Mouse (Mus musculus) cerebellum, adult 2 months (tissue): ENCODE measurements at regions not wholly inside any gene's neighbourhood (a gene's known extent, or its start where the extent isn't known, plus 50 kb on each side); places are given as distances from the start of the nearest gene placed in this dataset.

Experiments
- DNase-seq, 2 experiments: peaks; one replicate each; pipeline ENCODE4 v3.0.0; 2021
- H3K27ac ChIP-seq: fragments of 200-500 bp; 2 replicates; pipeline ENCODE4 v1.5.1; 2012; ENCODE audit warnings: low read length, control low read depth, inconsistent platforms; ENCODE audit not compliant: insufficient read depth
- H3K27me3 ChIP-seq: fragments of 200-500 bp; 2 replicates; pipeline ENCODE4 v1.6.1; 2012; ENCODE audit warnings: inconsistent platforms, mild to moderate bottlenecking, low read length, moderate library complexity; ENCODE audit not compliant: control insufficient read depth, insufficient read depth
- H3K4me1 ChIP-seq: fragments of 200-500 bp; 2 replicates; pipeline ENCODE4 v1.6.1; 2011; ENCODE audit warnings: low read length; ENCODE audit not compliant: control insufficient read depth, insufficient read depth
- H3K4me3 ChIP-seq: fragments of 200-500 bp; replicated peaks from 2 replicates; pipeline ENCODE3; 2011; ENCODE audit warnings: mild to moderate bottlenecking, low read depth, low read length, control low read depth; ENCODE audit not compliant: insufficient read depth
- CTCF ChIP-seq: fragments of 200-500 bp; IDR thresholded peaks from 2 replicates; pipeline ENCODE4 v1.5.1; 2011; ENCODE audit warnings: low read depth, mild to moderate bottlenecking, control low read depth, low read length, moderate library complexity, borderline replicate concordance; ENCODE audit not compliant: insufficient read depth
- POLR2A ChIP-seq: fragments of 200-500 bp; IDR thresholded peaks from 2 replicates; pipeline ENCODE4 v1.6.1; 2011; ENCODE audit warnings: low read length, control low read depth, borderline replicate concordance; ENCODE audit not compliant: insufficient read depth
- whole genome bisulfite sequencing: fragments of 180-500 bp; shearing (Covaris S2); methylation state at CpG from one replicate; pipeline ENCODE4 v1.1.7; 2018; 5-methylcytosine and 5-hydroxymethylcytosine counted together

DNA sequence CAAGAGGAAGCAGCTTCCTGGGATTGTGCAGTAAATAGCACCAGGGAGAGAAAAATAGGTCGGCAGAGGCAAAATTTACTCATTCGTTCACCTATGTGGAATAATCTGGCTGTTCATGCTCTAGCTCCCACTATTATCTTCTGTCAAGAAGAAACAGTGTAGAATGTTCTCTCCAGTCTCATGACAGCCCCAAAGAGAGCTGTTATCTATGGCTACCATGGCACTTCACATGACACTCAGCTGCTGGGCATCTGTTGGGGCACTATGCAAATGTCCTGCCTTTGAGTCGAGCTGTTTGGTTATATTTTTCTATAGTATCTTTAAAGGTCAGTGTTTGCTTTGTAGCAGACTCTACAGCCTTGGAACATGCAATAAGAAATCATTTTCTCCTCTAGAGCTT, 550.5 kb upstream of the Adam24 start:
- no peak overlapping the region for H3K27ac ChIP-seq
- no peak for TF ChIP-seq POLR2A
- no peak for TF ChIP-seq CTCF
- no peak overlapping the region for H3K4me3 ChIP-seq
- no peaks in the 10 kb centered on the region for H3K4me1 ChIP-seq
- no peaks in the 10 kb centered on the region for H3K27me3 ChIP-seq
- DNase-seq = no peak
- 67% methylated on average over 3 of the region's 3 CpGs for WGBS

DNA sequence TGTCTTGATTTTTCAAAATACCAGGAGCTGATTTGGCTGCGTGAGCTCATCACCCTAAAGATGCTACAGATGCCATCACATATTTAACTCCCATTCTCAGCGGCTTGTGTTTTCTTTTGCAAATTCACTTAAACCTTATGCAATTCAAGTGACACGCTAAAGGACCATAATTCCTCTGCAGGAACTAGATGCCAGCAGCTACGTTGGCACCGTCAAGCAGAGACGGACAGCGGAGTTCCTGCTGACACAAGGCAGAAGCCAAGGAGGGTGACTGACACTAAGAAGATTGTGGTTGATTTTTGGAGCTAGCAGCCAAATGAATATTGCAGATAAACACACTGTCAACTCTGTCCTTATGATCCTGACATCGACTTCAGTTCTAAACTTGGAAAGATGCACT, 547.7 kb upstream of the Adam24 start:
- Histone ChIP-seq H3K27ac (no peak overlapping the region), H3K4me3 (no peak overlapping the region), H3K4me1 (no peaks in the 10 kb centered on the region), H3K27me3 (no peaks in the 10 kb centered on the region)
- no peak for TF ChIP-seq POLR2A
- TF ChIP-seq CTCF = no peak
- 33% methylated on average over 8 of the region's 8 CpGs for WGBS
- no peak for DNase-seq

DNA sequence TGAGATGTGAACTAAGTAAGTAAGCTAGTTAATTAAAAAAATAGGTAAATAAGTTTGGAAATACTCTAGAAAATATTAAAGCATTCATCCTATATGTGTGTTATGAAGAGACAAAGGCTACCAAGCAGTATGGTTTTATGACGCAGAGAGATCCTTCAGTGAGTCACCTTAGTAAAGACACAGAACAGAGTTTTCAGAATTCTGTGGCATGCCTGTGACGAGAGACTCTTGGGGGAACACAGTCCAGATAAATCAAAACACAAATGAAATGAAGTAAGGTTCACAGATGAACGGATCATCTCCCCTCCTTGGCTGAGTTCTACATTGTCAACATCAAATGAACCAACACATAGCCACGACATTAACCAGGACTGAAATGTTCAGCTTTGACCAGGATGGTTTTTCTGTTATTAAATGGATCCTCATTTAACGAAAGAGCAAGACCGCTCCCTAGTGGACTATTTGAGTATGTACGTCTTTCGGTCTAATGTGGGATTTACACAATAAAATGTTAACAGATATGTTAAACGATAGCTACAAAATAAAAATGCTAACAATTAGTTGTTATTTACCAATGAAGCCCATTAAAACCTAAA, 542.1 kb upstream of the Adam24 start:
- no peaks in the 10 kb centered on the region for H3K4me1 ChIP-seq
- peak in 1 of 2 experiments; percentile 8 for DNase-seq
- TF ChIP-seq CTCF = peak; percentile 31; the same call in 1 of the 2 replicates
- no peak for TF ChIP-seq POLR2A
- no peak overlapping the region for H3K27ac ChIP-seq
- H3K27me3 ChIP-seq = no peaks in the 10 kb centered on the region
- 22% methylated on average over 9 of the region's 9 CpGs for WGBS
- no peak overlapping the region for H3K4me3 ChIP-seq

DNA sequence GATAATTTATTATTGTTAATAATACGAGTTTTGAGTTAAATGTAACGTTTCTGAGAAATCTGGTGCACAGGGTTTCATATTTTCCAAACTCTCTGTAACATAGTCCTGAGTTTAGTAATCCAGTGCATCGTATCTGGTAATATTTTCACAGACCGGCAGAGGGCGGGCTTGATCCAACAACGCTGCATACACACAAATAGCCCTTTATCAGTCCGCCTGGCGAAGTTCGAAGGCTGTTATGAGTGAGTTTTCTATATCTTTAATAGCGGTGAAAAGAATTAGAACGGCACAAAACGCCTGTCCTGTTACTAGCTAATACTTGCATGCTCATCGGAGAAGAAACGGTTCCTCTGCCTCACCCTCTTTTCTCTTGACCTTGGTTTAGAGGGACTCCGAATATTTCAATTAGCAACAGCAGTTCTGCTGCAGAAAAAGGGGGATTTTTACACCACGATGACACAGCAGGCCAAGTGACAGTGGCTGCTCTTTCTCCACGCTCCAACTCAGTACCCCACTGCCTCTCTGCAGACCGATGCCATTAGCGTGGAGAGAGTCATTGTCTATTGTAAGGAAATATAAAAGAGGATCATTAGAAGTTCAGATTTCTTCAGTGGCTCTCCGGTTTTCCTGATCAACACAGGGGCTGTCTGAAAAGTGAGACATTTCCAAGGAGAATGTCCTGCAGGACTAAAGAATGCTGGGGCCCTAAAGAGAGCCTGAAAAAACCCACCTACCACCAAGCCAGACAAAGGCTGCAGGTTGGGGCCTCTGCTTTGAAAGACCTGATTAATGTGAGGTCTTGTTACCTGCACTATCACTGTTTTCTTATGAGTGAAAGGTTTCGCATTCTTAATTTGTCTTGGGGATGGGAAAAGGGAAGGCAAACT, 523.7 kb upstream of the Adam24 start:
- peak; percentile 54 to 63 for DNase-seq
- Histone ChIP-seq H3K4me1 (no peaks in the 10 kb centered on the region), H3K4me3 (no peak overlapping the region), H3K27ac (no peak overlapping the region), H3K27me3 (no peaks in the 10 kb centered on the region)
- peak; percentile 74; the same call in 1 of the 2 replicates for TF ChIP-seq CTCF
- TF ChIP-seq POLR2A = no peak
- WGBS = 9% methylated on average over 21 of the region's 21 CpGs

DNA sequence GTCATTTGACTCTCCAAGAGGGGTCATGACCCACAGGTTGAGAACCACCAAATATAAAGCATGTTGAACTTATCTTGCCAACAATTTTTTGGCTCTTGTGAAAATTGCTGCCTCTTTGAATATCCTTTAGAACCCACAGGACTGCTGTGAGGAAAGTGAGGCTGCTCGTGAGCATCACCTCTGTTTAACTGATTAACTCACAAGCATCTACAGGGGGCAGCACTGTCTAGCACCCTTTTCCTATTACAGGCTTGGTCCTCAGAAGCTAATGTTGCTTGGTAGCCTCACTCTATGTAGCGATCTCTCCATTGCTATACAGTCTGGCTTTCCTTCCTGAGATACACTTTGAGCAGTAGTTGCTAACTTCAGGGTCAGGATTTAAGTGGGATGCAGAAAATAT, 522.4 kb upstream of the Adam24 start:
- Histone ChIP-seq H3K4me3 (no peak overlapping the region), H3K27me3 (no peaks in the 10 kb centered on the region), H3K27ac (no peak overlapping the region), H3K4me1 (no peaks in the 10 kb centered on the region)
- TF ChIP-seq POLR2A (no peak), CTCF (no peak)
- DNase-seq = no peak
- 82% methylated on average over 2 of the region's 2 CpGs for WGBS

DNA sequence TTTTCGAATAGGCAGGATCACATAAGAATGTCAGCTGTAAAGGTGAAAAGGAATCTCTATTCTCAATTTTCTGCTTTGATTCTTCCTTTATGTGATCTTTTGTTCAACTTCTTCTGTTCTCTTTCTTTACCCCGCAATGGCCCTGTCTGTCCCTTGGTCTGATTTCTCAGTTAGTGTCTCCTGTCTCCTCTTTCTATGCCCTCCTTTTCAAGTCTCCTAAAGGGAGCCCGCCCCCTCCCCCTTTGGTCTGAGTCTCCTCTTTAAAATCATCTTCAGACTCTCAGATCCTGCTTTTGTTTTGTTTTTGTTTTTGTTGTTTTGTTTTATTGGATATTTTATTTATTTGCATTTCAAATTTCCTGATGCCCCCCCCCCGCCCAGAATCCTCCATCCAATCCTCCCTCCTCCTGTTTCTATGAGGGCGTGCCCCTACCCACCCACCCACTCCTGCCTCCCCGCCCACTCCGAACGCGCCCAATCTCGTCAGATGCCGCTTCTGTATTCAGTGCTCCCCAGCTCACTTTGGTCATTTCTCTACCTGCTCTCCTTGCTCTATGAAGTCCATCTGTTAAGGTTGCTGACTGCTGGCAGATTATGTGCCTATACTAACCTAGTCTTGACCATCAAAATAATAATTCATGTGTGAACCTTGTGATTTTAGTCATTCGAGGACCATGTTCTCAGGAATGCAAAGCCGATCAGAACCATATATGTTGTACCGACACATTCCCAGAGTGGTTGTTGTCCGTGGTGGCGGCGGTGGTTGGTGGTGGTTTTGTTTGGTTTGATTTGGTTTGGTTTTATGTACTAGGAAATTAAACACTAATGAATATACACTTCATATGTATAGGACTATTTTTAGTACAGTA, 487.9 kb upstream of the Adam24 start:
- TF ChIP-seq POLR2A (no peak), CTCF (no peak)
- WGBS = 26% methylated on average over 17 of the region's 17 CpGs
- Histone ChIP-seq H3K4me1 (no peaks in the 10 kb centered on the region), H3K27ac (no peak overlapping the region), H3K4me3 (peak overlapping the region; percentile 44), H3K27me3 (no peaks in the 10 kb centered on the region)
- peak in 1 of 2 experiments; percentile 9 for DNase-seq

DNA sequence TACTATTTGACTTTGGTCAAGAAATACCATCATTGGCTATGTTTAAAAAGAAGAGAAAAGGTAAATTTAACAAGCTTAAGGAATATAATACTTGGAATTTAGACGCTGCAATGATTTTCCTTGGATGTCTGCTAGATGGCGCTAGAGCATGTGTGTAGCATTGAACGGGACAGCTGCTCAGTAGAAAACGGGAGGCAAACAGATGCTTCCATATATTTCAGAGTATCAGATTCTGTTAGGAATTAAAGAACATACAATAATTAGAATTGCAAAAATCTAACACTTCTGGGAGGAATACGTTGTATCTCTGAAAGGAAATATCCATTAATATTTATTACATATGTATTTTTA, 487.3 kb upstream of the Adam24 start:
- 6% methylated on average over 5 of the region's 5 CpGs for WGBS

More for the DNA sequence above, 487.3 kb upstream of the Adam24 start:
- peak; percentile 76 for TF ChIP-seq CTCF
- no peak for TF ChIP-seq POLR2A
- Histone ChIP-seq H3K4me1 (no peaks in the 10 kb centered on the region), H3K4me3 (no peak overlapping the region), H3K27me3 (no peaks in the 10 kb centered on the region), H3K27ac (no peak overlapping the region)
- peak; percentile 38 to 50 for DNase-seq
